Mouse (Mus musculus): ENCODE measurements around the gene Cxcl14. TPM values are rescaled to one million over a fixed set of nuclear protein-coding genes. Genes with fewer than 3 reads are reported as not detected.
A peak's percentile ranks its signal among the peaks of the same experiment; 100 is the strongest.

Cxcl14 gene
- 29.8 and 35.6 TPM in 2 replicates for polyA plus RNA-seq (2012; rRNA removed)

DNA sequence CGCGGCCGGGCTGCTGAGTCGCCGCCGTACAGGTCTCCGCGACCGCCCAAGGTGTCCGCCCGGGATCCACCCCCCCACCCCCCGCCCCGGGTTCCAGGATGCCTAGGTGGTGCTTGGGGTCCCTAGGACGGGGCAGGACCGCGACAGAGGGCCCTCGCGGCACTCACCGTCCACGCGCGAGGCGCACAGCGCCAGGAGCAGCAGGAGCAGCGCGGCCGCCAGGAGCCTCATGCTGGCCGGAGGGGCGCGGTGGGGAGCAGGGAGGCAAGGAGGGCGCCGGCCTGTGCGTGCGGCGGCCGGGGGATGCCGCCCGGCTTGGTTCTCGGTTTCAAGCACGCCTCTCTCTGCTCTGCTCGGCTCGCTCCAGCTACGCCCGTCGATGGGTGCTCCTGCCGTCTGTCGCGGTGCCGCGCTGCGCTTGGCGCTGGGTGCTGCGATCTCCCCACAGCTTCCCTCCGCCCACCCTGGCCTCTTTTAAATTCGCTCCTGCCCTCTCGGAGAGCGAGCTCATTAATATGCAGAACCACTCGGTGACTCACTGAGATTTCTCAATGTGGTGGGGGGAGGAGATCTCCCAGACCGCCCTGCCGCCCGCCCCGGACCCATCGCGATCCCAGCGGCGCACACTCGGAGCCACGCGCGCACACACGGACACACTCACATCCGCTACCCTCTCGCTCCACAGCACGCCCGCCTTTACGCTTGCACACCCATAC is at the start of gene Cxcl14:
TSS of gene Cxcl14 (minus strand) at position 609 of the 716 bp plus-strand sequence.
- WGBS, result 2% methylated on average over 76 of the region's 76 CpGs
- DNase-seq (ENCODE audit: low read depth, low spot score), result no peak

DNA sequence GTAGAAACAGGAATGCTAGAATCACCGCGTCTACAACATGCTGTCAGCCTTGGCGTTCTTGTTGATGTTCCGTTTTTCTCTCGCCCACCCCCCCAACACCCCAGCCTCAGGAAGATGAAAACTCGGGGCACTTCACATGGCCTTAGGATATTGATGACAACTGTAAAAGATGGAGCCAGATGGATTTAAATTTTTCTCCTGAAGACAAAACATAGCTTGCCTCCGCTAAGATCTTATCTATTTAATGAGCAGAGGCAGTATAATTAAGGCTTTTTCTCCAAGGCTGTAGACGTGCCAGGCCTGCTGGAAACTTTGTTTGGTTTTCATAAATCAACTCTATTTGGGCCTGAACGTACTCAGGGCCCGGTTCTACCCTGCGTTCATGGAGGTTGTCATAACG is 48.0 kb upstream of the Cxcl14 start:
- 54% methylated on average over 12 of the region's 12 CpGs for WGBS
- no peak for DNase-seq (ENCODE audit: low read depth, low spot score)

DNA sequence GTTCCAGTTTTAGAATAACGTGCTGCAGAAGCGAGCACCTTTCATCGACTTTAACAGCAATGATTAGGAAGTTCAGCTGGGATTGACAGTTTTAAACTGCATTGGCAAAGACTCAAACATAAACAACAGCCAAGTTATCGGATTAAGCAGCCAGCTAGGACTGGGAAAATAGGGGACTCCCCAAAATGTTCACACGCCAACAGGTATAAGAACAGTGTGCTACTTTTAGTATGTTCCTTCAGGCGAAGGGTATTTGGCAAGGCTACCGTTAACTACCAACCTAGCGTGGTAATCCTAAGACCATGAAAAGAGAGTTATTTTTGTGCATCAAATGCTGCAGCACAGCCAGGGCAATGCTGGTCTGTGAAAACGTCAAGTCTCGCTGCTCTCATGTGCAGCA is 46.1 kb upstream of the Cxcl14 start:
- DNase-seq (ENCODE audit: low read depth, low spot score), result no peak
- WGBS, result 82% methylated on average over 10 of the region's 10 CpGs

DNA sequence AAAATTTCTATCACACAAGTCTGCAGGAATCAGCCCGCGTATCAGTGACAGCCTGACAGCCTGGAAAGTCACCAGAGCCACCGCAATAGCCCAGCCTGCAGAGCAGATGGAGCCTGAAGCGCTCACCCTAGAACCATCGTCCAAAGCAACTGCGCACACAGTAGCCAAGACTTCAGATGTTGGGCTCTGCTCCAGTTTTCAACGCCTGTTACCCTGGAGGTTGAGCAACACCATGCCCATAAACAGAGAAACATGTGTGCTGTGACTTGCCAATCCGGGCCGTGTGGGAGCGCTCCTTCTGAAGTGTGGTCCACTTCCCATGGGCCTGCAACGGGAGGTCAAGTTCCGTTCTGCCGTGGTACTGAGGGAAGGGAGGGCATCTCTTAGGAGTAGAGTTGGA is 44.2 kb upstream of the Cxcl14 start:
- 75% methylated on average over 13 of the region's 13 CpGs for WGBS
- no peak for DNase-seq (ENCODE audit: low read depth, low spot score)

DNA sequence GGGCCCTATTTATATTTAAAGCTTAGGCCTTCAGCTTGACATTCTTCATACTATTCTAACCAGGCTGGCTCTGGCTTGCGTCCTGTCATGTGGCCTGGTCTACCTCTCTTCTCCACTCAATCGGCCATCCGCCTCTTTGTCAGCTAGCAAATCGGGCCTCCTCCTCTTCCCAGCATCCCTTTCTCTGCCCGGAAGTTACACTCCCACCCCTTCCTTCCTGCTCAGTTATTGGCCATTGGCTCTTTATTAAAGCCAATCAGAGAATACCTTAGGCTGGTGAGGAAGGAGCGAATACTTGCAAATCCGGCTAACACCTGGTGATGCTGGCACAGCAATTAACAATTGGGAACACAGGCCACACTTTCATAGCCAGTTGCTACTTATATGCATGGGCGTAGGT is 43.5 kb upstream of the Cxcl14 start:
- no peak for DNase-seq (ENCODE audit: low read depth, low spot score)
- 88% methylated on average over 8 of the region's 8 CpGs for WGBS

DNA sequence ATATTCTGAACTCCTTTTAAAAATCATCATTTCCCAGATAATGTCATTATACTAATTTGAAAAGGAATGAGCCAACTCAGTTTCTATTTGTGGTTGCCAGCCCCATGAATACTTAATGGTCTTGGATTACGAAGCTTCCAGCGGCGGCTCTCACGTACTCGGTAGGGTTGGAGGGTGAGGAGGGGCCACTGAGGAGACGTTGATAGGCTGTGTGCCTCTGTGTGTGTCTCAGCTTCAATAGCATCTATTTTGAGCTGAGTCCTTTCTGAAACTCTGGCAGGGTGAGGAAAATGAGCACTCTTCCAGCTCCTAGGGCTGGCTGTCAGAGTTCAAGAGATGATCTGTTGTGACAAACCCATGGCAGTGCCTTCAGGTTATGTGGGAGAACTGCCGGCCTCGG is 40.6 kb upstream of the Cxcl14 start:
- no peak for DNase-seq (ENCODE audit: low read depth, low spot score)
- 58% methylated on average over 8 of the region's 8 CpGs for WGBS

DNA sequence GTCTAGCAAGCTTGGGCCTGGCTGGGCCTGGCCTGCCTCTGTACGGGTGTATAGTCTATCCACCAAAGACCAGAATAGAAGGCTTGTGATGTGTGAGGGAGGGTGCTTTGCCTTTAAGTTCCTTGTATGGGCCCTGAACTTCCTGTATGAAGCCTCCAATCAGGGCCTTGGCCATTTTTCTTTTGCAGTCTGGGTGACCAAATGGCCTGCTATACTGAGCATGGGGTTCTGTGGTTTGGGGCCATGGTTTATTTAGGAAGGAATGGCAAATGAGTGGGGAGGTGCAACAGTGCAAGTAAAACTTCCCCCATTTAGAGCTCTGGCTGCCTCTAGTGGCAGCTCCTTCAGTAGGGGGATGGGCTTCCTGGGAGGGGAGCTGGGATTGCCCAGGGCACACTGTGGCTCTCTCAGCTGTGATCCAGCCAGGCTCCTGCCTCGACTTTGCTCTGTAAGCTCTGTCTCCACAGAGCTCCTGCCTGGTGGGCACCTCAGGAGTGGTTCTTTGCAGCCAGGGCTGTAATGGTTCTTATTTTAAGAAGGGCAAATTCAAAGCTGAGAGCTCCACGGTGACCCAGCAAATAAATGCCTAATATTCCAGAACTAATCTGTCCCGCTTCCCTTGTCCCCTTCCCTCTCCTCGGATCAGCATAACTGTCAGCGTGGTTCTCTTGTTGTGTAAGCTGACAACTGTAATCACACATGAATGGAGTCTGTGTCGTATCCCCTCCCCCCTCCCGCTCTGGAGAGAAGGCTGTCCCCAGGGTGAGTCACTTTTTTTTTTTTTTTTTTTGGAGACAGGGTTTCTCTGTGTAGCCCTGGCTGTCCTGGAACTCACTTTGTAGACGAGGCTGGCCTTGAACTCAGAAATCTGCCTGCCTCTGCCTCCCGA is 38.7 kb upstream of the Cxcl14 start:
- DNase-seq (ENCODE audit: low read depth, low spot score), result no peak
- WGBS, result 74% methylated on average over 10 of the region's 10 CpGs

DNA sequence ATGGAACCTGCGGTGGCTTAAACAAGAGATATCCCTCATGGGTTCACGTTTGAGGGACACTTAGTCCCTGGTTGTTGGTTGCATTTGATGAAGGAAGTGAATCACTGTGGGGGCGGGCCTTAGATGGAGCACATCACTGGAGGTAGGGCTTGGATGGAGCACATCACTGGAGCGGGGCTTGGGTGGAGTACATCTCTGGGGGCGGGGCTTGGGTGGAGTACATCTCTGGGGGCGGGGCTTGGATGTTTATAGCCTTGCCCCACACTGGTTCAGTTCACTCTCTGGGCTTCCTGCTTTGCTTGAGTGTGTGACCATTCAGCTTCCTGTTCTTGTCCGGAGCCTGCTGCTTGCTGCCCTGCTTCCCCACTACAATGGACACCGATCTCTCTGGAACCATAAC is 37.9 kb upstream of the Cxcl14 start:
- no peak for DNase-seq (ENCODE audit: low read depth, low spot score)
- 76% methylated on average over 8 of the region's 8 CpGs for WGBS

DNA sequence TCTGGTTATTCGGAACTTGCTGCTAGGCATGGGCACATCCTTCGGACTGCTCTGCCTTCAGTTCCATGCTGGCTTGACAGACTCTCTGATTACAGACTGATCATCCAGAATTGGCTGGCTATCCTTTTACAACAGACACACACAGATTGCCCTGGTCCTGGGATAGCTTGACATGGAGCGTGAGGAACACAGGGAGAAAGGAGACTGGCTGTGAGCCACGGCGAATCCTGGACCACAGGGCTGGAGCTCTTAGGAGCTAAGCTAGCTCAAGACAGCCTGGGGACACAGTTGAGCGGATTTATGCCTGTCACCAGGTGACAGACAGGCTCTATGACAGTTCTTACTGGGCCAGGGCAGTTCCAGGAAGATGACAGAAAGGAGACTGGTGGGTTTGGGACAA is 36.0 kb upstream of the Cxcl14 start:
- no peak for DNase-seq (ENCODE audit: low read depth, low spot score)
- 80% methylated on average over 6 of the region's 6 CpGs for WGBS

DNA sequence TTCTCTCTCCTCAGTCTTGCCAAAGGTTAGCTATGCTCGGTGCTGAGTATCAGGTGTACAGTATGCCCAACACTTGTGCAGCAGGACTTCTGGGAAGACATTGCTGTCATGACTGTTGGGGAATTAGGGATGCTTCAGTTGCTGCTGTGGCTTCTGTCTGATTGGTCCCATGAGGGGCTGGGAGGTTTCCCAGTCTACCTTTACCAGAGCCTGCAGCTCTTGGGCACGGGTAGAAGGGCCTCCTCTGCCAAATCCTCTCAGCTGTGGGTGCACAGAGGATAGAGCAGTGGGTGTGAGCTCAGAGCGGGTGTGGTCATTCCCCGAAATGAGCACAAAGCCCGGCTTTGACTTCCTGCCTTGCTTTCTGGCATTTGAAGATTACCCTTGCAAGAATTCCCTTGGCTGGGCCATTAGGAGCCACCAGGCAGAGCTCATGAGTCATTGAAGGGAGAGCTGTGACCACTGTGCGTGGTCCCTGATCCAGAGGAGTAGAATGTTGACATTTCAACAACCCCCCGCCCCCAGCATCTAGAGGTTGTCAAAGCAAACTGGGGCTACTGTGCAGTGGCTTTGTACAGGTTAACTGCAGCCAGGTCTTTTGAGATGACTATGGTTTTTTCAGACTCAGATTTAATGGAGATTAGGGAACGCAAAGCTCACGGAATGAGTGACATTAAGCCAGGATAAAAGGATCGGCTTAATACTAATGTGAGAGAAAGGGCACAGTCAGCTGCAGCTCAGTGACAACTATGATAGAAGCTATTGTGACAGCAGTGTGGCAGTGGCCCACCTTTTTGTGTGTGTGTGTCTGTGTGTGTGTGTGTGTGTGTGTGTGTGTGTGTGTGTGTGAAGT is 34.5 kb upstream of the Cxcl14 start:
- DNase-seq (ENCODE audit: low read depth, low spot score), result no peak
- 46% methylated on average over 10 of the region's 10 CpGs for WGBS

DNA sequence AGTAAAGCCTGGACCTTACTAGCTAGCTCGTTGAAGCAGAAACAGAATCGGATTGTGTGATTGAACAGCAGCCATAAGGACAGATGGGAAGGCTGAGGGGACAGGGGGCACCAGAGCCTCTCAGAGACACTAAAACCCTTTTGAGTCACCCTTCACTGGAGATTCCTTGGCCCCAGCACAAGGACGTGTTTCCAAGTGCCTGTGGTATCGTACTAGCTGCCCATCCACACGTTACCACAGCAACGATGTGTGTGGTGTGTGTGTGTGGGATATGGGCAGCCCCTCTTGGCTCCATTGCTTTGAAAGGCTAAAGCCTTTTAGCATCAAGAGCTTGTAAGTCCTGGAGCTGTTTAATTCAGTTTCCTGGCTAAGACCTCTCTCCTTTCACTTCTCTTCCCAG is 33.4 kb upstream of the Cxcl14 start:
- DNase-seq (ENCODE audit: low read depth, low spot score), result no peak
- WGBS, result 73% methylated on average over 6 of the region's 6 CpGs

DNA sequence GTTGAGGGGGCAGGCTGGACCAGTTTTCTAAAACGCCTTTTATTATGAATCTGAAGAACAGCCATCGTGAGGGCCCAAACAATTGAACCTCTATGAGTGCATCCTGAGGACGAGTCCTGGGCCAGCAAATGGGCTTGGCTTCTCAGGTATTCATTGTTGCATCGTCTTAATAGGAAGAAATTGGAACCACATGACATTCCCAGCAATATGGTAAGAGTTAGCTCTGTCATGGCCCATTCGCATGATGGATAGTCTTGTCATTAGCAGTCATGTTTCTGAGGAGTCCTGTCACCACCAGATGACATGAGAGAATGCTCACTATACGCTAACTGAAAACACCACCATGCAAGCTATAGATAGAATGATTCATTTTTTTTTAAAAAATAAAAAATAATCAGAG is 32.8 kb upstream of the Cxcl14 start:
- DNase-seq (ENCODE audit: low read depth, low spot score), result no peak
- 84% methylated on average over 6 of the region's 6 CpGs for WGBS

DNA sequence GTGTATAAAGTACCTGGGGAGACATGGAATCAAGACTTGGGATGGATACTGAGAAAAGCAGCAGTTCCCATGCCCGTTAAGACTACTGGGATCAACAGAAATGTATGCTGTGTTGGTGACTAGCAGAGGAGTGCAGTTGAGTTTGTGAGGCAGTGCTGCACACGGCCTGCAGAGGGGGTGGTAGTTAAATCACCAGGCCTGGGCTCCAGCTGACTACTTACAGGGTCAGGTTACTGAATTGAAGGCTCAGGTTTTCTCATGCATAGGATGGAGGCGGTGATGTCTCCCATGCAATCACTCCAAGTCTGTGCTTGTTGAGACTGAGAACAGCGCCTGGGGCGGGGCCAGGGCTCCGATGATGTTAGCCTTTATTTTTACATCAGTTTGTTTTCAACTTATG is 31.4 kb upstream of the Cxcl14 start:
- 35% methylated on average over 6 of the region's 6 CpGs for WGBS
- no peak for DNase-seq (ENCODE audit: low read depth, low spot score)

DNA sequence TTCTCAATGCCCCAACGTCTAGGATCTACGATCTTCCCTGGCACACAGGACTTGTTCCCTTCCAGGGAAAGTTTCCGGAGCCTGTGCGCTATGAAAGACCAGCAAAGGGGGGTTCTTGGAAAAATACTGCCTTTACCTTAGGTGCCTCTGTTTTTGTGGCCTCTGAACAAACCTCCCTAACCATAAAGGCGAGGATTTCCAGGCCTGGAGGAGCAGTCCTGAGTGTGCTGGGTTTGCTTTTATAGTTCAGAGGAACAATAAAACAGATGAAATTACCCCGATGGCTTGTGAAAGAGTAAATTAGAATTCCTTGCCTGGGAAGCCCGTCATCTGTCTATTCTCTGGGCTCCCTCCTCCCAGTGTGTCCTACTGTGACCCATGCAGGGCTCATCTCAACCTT is 25.3 kb upstream of the Cxcl14 start:
- DNase-seq (ENCODE audit: low read depth, low spot score), result peak; percentile 3
- WGBS, result 12% methylated on average over 7 of the region's 7 CpGs

DNA sequence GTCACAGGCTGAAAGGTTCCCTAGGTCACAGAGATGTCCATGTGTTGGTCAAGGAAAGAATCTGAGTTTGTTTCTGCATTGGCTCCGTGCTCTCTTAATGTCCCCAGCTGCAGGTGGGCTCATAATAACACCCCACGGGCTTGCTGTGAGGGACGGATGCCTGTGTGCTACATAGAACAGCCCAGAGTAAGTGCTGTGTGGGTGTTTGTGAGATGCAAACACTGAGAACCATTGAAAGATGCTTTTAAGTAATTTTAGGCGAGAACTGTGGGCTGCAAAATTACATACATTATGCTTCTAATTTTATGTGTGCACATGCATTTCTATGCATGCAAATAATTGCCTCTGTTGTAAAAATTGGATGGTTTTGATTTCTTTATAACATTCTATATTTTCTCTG is 20.6 kb upstream of the Cxcl14 start:
- DNase-seq (ENCODE audit: low read depth, low spot score), result no peak
- 80% methylated on average over 4 of the region's 4 CpGs for WGBS

DNA sequence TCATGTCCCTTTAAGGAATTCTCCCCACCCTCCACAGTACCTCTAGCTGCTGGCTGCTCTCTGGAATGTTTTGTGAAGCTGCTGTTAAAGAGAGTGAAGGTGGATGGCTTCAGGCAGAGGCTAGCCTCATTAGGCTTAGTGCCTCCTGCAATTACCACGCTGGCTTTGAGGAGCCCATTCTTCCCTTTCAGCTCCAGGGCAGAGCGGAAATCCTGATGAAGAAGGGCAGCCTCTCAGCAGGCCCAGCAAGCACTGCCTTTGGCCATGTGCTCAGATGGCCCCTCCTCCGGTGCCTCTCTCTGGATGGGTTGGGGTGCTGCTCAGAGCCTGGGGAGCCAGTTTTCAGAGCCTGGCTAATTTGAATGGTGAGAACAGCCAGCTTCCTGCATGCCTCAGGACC is 18.9 kb upstream of the Cxcl14 start:
- DNase-seq (ENCODE audit: low read depth, low spot score), result no peak
- 54% methylated on average over 3 of the region's 3 CpGs for WGBS

DNA sequence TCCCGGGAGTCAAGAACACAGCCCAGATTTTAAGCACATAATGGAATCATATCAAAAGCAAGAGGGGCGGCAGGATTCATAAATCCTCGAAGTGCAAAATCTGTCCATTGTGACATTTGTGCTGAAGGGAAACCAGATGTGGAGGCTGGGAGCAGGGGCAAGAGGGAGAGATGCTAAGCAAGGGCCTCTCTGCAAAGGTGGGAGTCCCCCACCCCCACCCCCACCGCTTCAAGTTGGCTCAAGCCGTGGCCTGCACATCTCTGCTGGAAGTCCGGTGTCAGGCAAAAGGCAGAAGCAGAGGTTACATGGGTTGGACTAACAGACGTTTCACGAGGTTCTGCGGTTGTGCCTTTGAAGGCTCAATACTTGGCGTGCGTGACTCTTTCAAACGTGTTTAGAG is 8.7 kb upstream of the Cxcl14 start:
- 62% methylated on average over 12 of the region's 12 CpGs for WGBS
- no peak for DNase-seq (ENCODE audit: low read depth, low spot score)

DNA sequence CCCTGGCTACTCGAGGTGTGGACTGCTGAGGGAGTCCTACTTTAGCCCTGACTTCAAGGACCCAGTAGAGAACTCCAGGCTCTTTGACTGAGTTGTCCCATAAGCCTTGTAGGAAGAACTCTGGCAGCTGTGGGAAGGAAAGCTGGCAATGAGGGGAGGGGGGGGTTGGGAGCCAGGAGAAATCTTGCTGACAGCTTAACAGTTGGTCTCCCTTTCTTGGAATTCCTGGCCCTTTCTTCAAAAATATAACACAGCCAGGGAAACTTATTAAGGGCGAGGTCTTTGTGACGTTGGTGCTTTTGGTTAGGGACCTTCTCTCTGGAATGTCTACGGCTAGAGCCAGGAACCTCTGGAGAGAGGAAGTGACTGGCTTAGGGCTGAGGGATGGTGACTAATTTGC is 8.1 kb upstream of the Cxcl14 start:
- WGBS, result 44% methylated on average over 4 of the region's 4 CpGs
- DNase-seq (ENCODE audit: low read depth, low spot score), result no peak

DNA sequence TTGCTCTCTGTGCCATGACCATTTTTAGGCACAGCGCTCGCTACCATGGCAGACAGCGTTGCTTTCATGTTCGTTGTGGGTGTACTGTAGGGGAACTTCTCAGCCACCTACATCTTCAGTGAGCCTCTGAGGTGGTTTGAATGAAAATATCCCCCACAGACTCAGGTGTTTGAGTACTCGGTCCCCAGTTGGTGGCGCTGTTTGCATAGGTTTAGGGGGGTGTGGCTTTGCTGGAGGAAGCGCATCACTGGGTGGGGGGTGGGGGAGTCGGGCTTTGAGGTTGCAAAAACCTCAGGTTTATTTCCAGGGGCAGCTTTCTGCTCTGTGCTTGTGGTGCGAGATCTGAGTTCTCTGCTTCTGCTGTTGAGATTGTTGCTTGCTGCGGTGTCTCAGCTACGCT is 3.0 kb upstream of the Cxcl14 start:
- no peak for DNase-seq (ENCODE audit: low read depth, low spot score)
- 92% methylated on average over 11 of the region's 11 CpGs for WGBS

DNA sequence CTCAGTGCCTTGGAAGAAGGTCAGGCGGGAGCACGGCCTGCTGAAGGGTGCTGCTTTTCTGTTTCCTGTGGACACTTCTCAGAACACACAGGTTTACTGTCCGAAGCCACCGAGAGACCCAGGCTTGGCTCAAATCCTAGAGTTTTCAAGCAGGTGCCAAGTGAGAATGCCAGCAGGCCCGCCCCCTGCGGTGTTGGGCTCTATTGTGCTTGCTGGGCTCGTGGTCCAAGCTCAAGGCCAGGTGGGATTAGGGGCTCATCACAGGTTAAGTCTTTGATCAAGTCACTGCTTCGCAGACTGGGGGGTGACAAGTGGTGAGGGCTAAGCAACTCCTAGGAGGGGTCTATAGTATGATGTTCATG is 289 bp upstream of the Cxcl14 start:
- 10% methylated on average over 8 of the region's 8 CpGs for WGBS
- no peak for DNase-seq (ENCODE audit: low read depth, low spot score)

Measured in large intestine, adult 2 months (tissue).